ENCODE assay signal across 29 mouse cellular contexts in the genomic region with DNA sequence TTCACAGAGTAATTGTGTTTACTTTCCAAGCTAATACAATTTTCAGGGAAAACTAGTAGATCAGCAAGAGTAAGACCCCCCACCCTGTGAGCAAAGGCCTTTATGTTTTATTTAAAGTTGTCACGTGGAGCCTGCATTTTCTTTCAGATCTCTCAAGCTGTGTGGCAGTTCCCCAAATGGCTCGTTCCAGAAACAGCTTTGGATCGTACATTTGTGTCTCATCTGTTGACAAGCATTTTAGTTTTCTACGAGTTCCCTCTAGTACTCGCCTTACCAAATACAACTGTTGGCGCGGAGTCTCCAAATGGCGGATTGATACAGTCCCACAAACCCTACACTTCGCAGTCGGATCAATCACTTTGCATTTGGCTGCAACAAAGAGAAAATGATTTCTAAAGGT.
DNase-seq lines count a peak whose midpoint lies in the region; ATAC-seq lines count a peak whose summit lies in the region.
"Had no signal": no experiment of that assay in that cellular context is flagged by ENCODE, and none has a peak within 500 bp of the region (broad histone marks: within the 10 kb centered on the region; RNA-seq: fewer than 3 reads in every experiment).

No protein-coding gene starts in this region.

- H3K4me2 ChIP-seq in forebrain, embryonic 16.5 days (ENCODE audit: low read length): no peak overlapping the region
- H3K4me2 ChIP-seq in forebrain, embryonic 11.5 days (ENCODE audit: low read depth, low read length, severe bottlenecking): no peak overlapping the region
- H3K4me2 ChIP-seq: heart, embryonic 15.5 days; kidney, embryonic 15.5 days; liver, embryonic 12.5 days had no signal

- no peak overlapping the region for H3K4me3 ChIP-seq in forebrain, embryonic 16.5 days (replicated peaks; ENCODE audit: low read length)
- H3K4me3 ChIP-seq in forebrain, embryonic 11.5 days (ENCODE audit: low read depth, low read length): no peak overlapping the region
- H3K4me3 ChIP-seq: erythroblast, embryonic 14.5 days; heart, embryonic 10.5 days; heart, embryonic 15.5 days; kidney, embryonic 15.5 days; layer of hippocampus, adult 2 months; liver, embryonic 12.5 days had no signal

- H3K9me3 ChIP-seq in forebrain, embryonic 16.5 days (ENCODE audit: control insufficient read depth, low read length): no peaks in the 10 kb centered on the region
- no peaks in the 10 kb centered on the region for H3K9me3 ChIP-seq in forebrain, embryonic 11.5 days (ENCODE audit: control insufficient read depth, low read length)
- H3K9me3 ChIP-seq: heart, embryonic 10.5 days; heart, embryonic 15.5 days; kidney, embryonic 15.5 days; liver, embryonic 12.5 days had no signal

- no peaks in the 10 kb centered on the region for H3K27me3 ChIP-seq in forebrain, embryonic 16.5 days (replicated peaks; ENCODE audit: control insufficient read depth, insufficient read depth, low read length)
- no peaks in the 10 kb centered on the region for H3K27me3 ChIP-seq in forebrain, embryonic 11.5 days (ENCODE audit: control insufficient read depth, insufficient read depth, low read length)
- H3K27me3 ChIP-seq: heart, embryonic 15.5 days; kidney, embryonic 15.5 days; liver, embryonic 12.5 days had no signal

- ATAC-seq in forebrain, embryonic 16.5 days: peak; percentile 77
- ATAC-seq in forebrain, embryonic 11.5 days (replicated peaks; ENCODE audit: low FRiP score): no peak
- ATAC-seq: hindbrain, embryonic 16.5 days; liver, embryonic 12.5 days; liver, postnatal 0 days; lung, postnatal 0 days; Patski had no signal

- peak overlapping the region; percentile 20; the same call in 1 of the 2 replicates for H3K27ac ChIP-seq in forebrain, embryonic 16.5 days (ENCODE audit: low read length)
- H3K27ac ChIP-seq in forebrain, embryonic 11.5 days (ENCODE audit: low read depth, low read length): no peak overlapping the region
- H3K27ac ChIP-seq: heart, embryonic 10.5 days; heart, embryonic 15.5 days; kidney, embryonic 15.5 days; layer of hippocampus, adult 2 months; liver, embryonic 12.5 days; macrophage had no signal

- no peaks in the 10 kb centered on the region for H3K36me3 ChIP-seq in forebrain, embryonic 16.5 days (ENCODE audit: control insufficient read depth, insufficient read depth)
- no peaks in the 10 kb centered on the region for H3K36me3 ChIP-seq in forebrain, embryonic 11.5 days (ENCODE audit: control insufficient read depth, insufficient read depth, low read length)
- H3K36me3 ChIP-seq: heart, embryonic 10.5 days; heart, embryonic 15.5 days; kidney, embryonic 15.5 days; liver, embryonic 12.5 days had no signal

- no peak for DNase-seq in forebrain, embryonic 11.5 days (ENCODE audit: low spot score)
- DNase-seq in left cerebral cortex, postnatal 25 days (ENCODE audit: low spot score in 2 of 2): peak; percentile 24 to 43
- no peak for DNase-seq in left cerebral cortex, postnatal 36 days (ENCODE audit: low spot score in 2 of 2)
- peak; percentile 55 to 76 for DNase-seq in right cerebral cortex, postnatal 10 days (ENCODE audit: low spot score in 2 of 2)
- no peak for DNase-seq in right cerebral cortex, adult 18-20 months
- DNase-seq in ovary, adult 18-20 months (ENCODE audit: low spot score): no peak
- DNase-seq: adrenal gland, postnatal 14 days; cerebellum, adult 2 months; cerebellum, postnatal 14 days; gastrocnemius, postnatal 25 days; heart, adult 11 months; kidney, adult 18-20 months; kidney, postnatal 25 days; left cerebral cortex, postnatal 4 days; liver, postnatal 0 days; retina, postnatal 1 day; thymus, adult 2 months; thymus, postnatal 36 days had no signal

- WGBS in forebrain, embryonic 16.5 days: 39% methylated on average over 10 of the region's 10 CpGs
- 65% methylated on average over 10 of the region's 10 CpGs for WGBS in forebrain, embryonic 11.5 days

- intact Hi-C loops in left cerebral cortex, postnatal 25 days (cut with DNase I): no loop called here
- intact Hi-C loops in left cerebral cortex, postnatal 36 days (cut with DNase I): no loop called here

- peaks cover 8% of the 10 kb centered on the region for H3K4me1 ChIP-seq in forebrain, embryonic 16.5 days (replicated peaks; ENCODE audit: control insufficient read depth, insufficient read depth, low read length)
- H3K4me1 ChIP-seq in forebrain, embryonic 11.5 days (replicated peaks; ENCODE audit: control insufficient read depth, insufficient read depth, low read length): no peaks in the 10 kb centered on the region; the same call in 1 of the 2 replicates
- H3K4me1 ChIP-seq: heart, embryonic 10.5 days; heart, embryonic 15.5 days; liver, embryonic 12.5 days had no signal

- H3K9ac ChIP-seq in forebrain, embryonic 16.5 days (replicated peaks; ENCODE audit: low read depth, low read length): no peak overlapping the region
- H3K9ac ChIP-seq in forebrain, embryonic 11.5 days (ENCODE audit: low read length): no peak overlapping the region
- H3K9ac ChIP-seq: heart, embryonic 15.5 days; kidney, embryonic 15.5 days; liver, embryonic 12.5 days; liver, postnatal 0 days had no signal

Comparison
In these comparisons a context has a peak if more than half of its experiments do, and no peak if none do; other contexts are left out.
1. DNase-seq: peak in left cerebral cortex, postnatal 25 days (2 of 2) and right cerebral cortex, postnatal 10 days (2 of 2); none in forebrain, embryonic 11.5 days (single experiment), left cerebral cortex, postnatal 36 days (0 of 2), right cerebral cortex, adult 18-20 months (single experiment) and ovary, adult 18-20 months (single experiment).